Mouse (Mus musculus) liver, embryonic 16.5 days (tissue): ENCODE data around the gene Pigf. TPM values are rescaled to one million over a fixed set of nuclear protein-coding genes. Genes with fewer than 3 reads are reported as not detected.

Source experiments
- ATAC-seq: fragments of 200-750 bp; cut with Nextera tagmentation; 2 replicates; pipeline ENCODE4 v1.8.0; 2017; ENCODE audit warnings: low read depth, mild to moderate bottlenecking, moderate number of reproducible peaks, moderate library complexity
- H3K27ac ChIP-seq: fragments of 300-500 bp; sonication (generic); 2 replicates; pipeline ENCODE4 v1.5.1; 2014; ENCODE audit warnings: mild to moderate bottlenecking, low read length
- H3K27me3 ChIP-seq: fragments of 300-500 bp; sonication (generic); 2 replicates; pipeline ENCODE4 v1.6.1; 2014; ENCODE audit warnings: low read depth, low read length, mixed read lengths; ENCODE audit not compliant: control insufficient read depth, insufficient read depth
- H3K36me3 ChIP-seq: fragments of 300-500 bp; sonication (generic); 2 replicates; pipeline ENCODE4 v1.6.1; 2014; ENCODE audit warnings: mild to moderate bottlenecking; ENCODE audit not compliant: control insufficient read depth, insufficient read depth
- H3K4me1 ChIP-seq: fragments of 300-500 bp; sonication (generic); 2 replicates; pipeline ENCODE4 v1.6.1; 2014; ENCODE audit warnings: low read depth, low read length, mixed read lengths; ENCODE audit not compliant: control insufficient read depth
- H3K4me2 ChIP-seq: fragments of 300-500 bp; sonication (generic); 2 replicates; pipeline ENCODE4 v1.6.1; 2014; ENCODE audit warnings: low read depth, low read length, mixed read lengths
- H3K4me3 ChIP-seq: fragments of 300-500 bp; sonication (generic); 2 replicates; pipeline ENCODE4 v1.5.1; 2014; ENCODE audit warnings: low read depth, mild to moderate bottlenecking, low read length
- H3K9ac ChIP-seq: fragments of 300-500 bp; sonication (generic); 2 replicates; pipeline ENCODE4 v1.6.1; 2014; ENCODE audit warnings: low read depth, low read length
- H3K9me3 ChIP-seq: fragments of 300-500 bp; sonication (generic); replicated peaks from 2 replicates; pipeline ENCODE4 v1.6.1; 2016; ENCODE audit warnings: low read length; ENCODE audit not compliant: control insufficient read depth
- WGBS: fragments of 180-500 bp; shearing (Covaris S2); extraction: QIAGEN DNeasy Blood & Tissue Kit; methylation state at CpG from one replicate; pipeline ENCODE4 v1.1.7; 2014; ENCODE audit not compliant: insufficient replicate concordance; 5-methylcytosine and 5-hydroxymethylcytosine counted together
- polyA plus RNA-seq: library from polyadenylated mRNA; unstranded; fragments of >200 nt; fragmentation: Nextera tagmentation; extraction: Ambion mirVana; gene quantifications from 2 replicates; pipeline ENCODE4 v1.2.1, GENCODE M21; 2015

Gene Pigf
- polyA plus RNA-seq, 1 experiment from 2014 or later, result 10.7 TPM

GRCm38 (mm10) chr17:87056761-87057160, 31.6 kb upstream of the Pigf start:
- no peak overlapping the region for H3K4me2 ChIP-seq
- H3K27me3 ChIP-seq, result no peaks in the 10 kb centered on the region
- no peaks in the 10 kb centered on the region for H3K4me1 ChIP-seq
- no peaks in the 10 kb centered on the region for H3K36me3 ChIP-seq
- H3K27ac ChIP-seq, result no peak overlapping the region
- WGBS, result 73% methylated on average over 7 of the region's 7 CpGs
- H3K9me3 ChIP-seq, result no peaks in the 10 kb centered on the region
- H3K4me3 ChIP-seq, result no peak overlapping the region
- no peak for ATAC-seq
- no peak overlapping the region for H3K9ac ChIP-seq

GRCm38 (mm10) chr17:87055663-87056062, 30.5 kb upstream of the Pigf start:
- Histone ChIP-seq H3K4me3 (no peak overlapping the region), H3K4me1 (no peaks in the 10 kb centered on the region), H3K4me2 (no peak overlapping the region), H3K27ac (no peak overlapping the region), H3K9ac (no peak overlapping the region), H3K27me3 (no peaks in the 10 kb centered on the region), H3K9me3 (no peaks in the 10 kb centered on the region), H3K36me3 (no peaks in the 10 kb centered on the region)
- 21% methylated on average over 1 of the region's 1 CpGs for WGBS
- ATAC-seq, result no peak

- no peak overlapping the region for H3K4me3 ChIP-seq
- no peaks in the 10 kb centered on the region for H3K36me3 ChIP-seq
- H3K27me3 ChIP-seq, result no peaks in the 10 kb centered on the region
- WGBS, result 33% methylated on average over 5 of the region's 5 CpGs
- no peak overlapping the region for H3K9ac ChIP-seq
- H3K9me3 ChIP-seq, result no peaks in the 10 kb centered on the region
- no peaks in the 10 kb centered on the region for H3K4me1 ChIP-seq
- H3K4me2 ChIP-seq, result no peak overlapping the region
- no peak for ATAC-seq
- no peak overlapping the region for H3K27ac ChIP-seq
These were observed 29.8 kb upstream of the Pigf start for GRCm38 (mm10) chr17:87055051-87055459.

- no peaks in the 10 kb centered on the region for H3K9me3 ChIP-seq
- H3K36me3 ChIP-seq, result no peaks in the 10 kb centered on the region
- WGBS, result 66% methylated on average over 5 of the region's 5 CpGs
- no peak overlapping the region for H3K4me2 ChIP-seq
- no peak overlapping the region for H3K9ac ChIP-seq
- H3K4me3 ChIP-seq, result no peak overlapping the region
- ATAC-seq, result no peak
- H3K27ac ChIP-seq, result no peak overlapping the region
- H3K27me3 ChIP-seq, result no peaks in the 10 kb centered on the region
- H3K4me1 ChIP-seq, result no peaks in the 10 kb centered on the region
These were observed 28.7 kb upstream of the Pigf start for GRCm38 (mm10) chr17:87053921-87054320.

GRCm38 (mm10) chr17:87052432-87052831, 27.2 kb upstream of the Pigf start:
- Histone ChIP-seq H3K27me3 (no peaks in the 10 kb centered on the region), H3K4me3 (no peak overlapping the region), H3K36me3 (no peaks in the 10 kb centered on the region), H3K9me3 (no peaks in the 10 kb centered on the region), H3K4me1 (no peaks in the 10 kb centered on the region), H3K9ac (no peak overlapping the region), H3K4me2 (no peak overlapping the region), H3K27ac (no peak overlapping the region)
- WGBS, result 52% methylated on average over 1 of the region's 1 CpGs
- ATAC-seq, result no peak

DNA sequence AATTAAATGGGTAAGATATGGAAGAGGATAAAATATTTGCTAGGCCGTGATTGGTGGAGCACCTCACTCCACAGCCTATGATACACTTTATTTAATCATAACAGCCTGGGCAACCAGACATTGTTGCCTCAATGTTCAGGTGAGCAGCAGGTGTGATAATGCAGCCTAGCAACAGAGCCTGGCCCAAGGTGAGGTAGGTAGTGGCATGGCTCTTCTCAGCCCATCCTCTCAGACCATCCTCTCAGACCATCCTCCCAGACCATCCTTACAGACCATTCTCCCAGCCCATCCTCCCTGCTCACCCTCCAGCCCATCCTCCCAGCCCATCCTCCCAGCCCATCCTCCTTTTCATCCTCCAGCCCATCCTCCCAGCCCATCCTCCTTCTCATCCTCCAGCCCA, 26.4 kb upstream of the Pigf start:
- H3K27me3 ChIP-seq, result no peaks in the 10 kb centered on the region
- H3K4me1 ChIP-seq, result no peaks in the 10 kb centered on the region
- no peak overlapping the region for H3K4me3 ChIP-seq
- H3K36me3 ChIP-seq, result no peaks in the 10 kb centered on the region
- H3K9me3 ChIP-seq, result no peaks in the 10 kb centered on the region
- H3K9ac ChIP-seq, result no peak overlapping the region
- no peak for ATAC-seq
- H3K4me2 ChIP-seq, result no peak overlapping the region
- no peak overlapping the region for H3K27ac ChIP-seq
- WGBS, result 75% methylated on average over 1 of the region's 1 CpGs

- no peaks in the 10 kb centered on the region for H3K4me1 ChIP-seq
- no peak overlapping the region for H3K4me3 ChIP-seq
- no peak overlapping the region for H3K4me2 ChIP-seq
- no peaks in the 10 kb centered on the region for H3K36me3 ChIP-seq
- no peak overlapping the region for H3K9ac ChIP-seq
- ATAC-seq, result no peak
- H3K27me3 ChIP-seq, result no peaks in the 10 kb centered on the region
- H3K27ac ChIP-seq, result no peak overlapping the region
- WGBS, result 55% methylated on average over 9 of the region's 9 CpGs
- no peaks in the 10 kb centered on the region for H3K9me3 ChIP-seq
These were observed 25.4 kb upstream of the Pigf start for GRCm38 (mm10) chr17:87050469-87051175.

GRCm38 (mm10) chr17:87049696-87050095, 24.5 kb upstream of the Pigf start:
- H3K27ac ChIP-seq, result no peak overlapping the region
- H3K4me1 ChIP-seq, result no peaks in the 10 kb centered on the region
- no peak for ATAC-seq
- H3K4me3 ChIP-seq, result no peak overlapping the region
- H3K4me2 ChIP-seq, result no peak overlapping the region
- 49% methylated on average over 5 of the region's 5 CpGs for WGBS
- H3K9ac ChIP-seq, result no peak overlapping the region
- no peaks in the 10 kb centered on the region for H3K36me3 ChIP-seq
- H3K27me3 ChIP-seq, result no peaks in the 10 kb centered on the region
- H3K9me3 ChIP-seq, result no peaks in the 10 kb centered on the region

GRCm38 (mm10) chr17:87044796-87045195, 19.6 kb upstream of the Pigf start:
- Histone ChIP-seq H3K9ac (no peak overlapping the region), H3K4me1 (no peaks in the 10 kb centered on the region; the same call in 1 of the 2 replicates), H3K4me2 (no peak overlapping the region), H3K27ac (no peak overlapping the region), H3K9me3 (no peaks in the 10 kb centered on the region), H3K4me3 (no peak overlapping the region), H3K27me3 (no peaks in the 10 kb centered on the region), H3K36me3 (no peaks in the 10 kb centered on the region)
- 65% methylated on average over 8 of the region's 8 CpGs for WGBS
- no peak for ATAC-seq
